Mouse (Mus musculus) MEL (cell line): ENCODE data around the gene Spen. TPM values are rescaled to one million over a fixed set of nuclear protein-coding genes. Genes with fewer than 3 reads are reported as not detected.

Source experiments
- DNase-seq: peaks from one replicate; pipeline ENCODE4 v3.0.0; 2011; ENCODE audit warnings: low read depth, low spot score
- H3K27ac ChIP-seq: 2 replicates; pipeline ENCODE4 v1.5.1; 2012; ENCODE audit warnings: low read depth, mild to moderate bottlenecking, control low read depth, low read length, moderate library complexity; ENCODE audit not compliant: control insufficient read depth
- H3K27me3 ChIP-seq, 2 experiments: fragments of 150-350 bp in 1 of 2; sonication (generic) in 1 of 2; 2 replicates each; pipeline ENCODE4 v1.6.1; 2012; ENCODE audit warnings: low read length in 2 of 2, mild to moderate bottlenecking in 2 of 2, improper control_type of control experiment in 1 of 2, moderate library complexity in 1 of 2; ENCODE audit not compliant: insufficient read depth in 2 of 2, control insufficient read depth in 1 of 2
- H3K36me3 ChIP-seq, 2 experiments: 2 replicates each; pipeline ENCODE4 v1.6.1; 2012 to 2014; ENCODE audit warnings: low read length in 2 of 2, improper control_type of control experiment in 1 of 2, inconsistent platforms in 1 of 2, mild to moderate bottlenecking in 1 of 2; ENCODE audit not compliant: insufficient read depth in 2 of 2, control insufficient read depth in 1 of 2
- H3K4me1 ChIP-seq, 2 experiments: fragments of 150-350 bp in 1 of 2; sonication (generic) in 1 of 2; 2 replicates each; pipeline ENCODE4 v1.6.1; 2012; ENCODE audit warnings: low read length in 2 of 2, improper control_type of control experiment in 1 of 2, mild to moderate bottlenecking in 1 of 2; ENCODE audit not compliant: insufficient read depth in 2 of 2, control insufficient read depth in 1 of 2
- H3K4me3 ChIP-seq, 2 experiments: fragments of 150-350 bp in 1 of 2; sonication (generic) in 1 of 2; 2 replicates each; pipeline ENCODE4 v1.5.1; 2012; ENCODE audit warnings: low read depth in 2 of 2, low read length in 2 of 2, mild to moderate bottlenecking in 2 of 2, moderate library complexity in 2 of 2, control low read depth in 1 of 2, improper control_type of control experiment in 1 of 2; ENCODE audit not compliant: control insufficient read depth in 1 of 2, insufficient read depth in 1 of 2
- H3K79me2 ChIP-seq: 2 replicates; pipeline ENCODE4 v1.6.1; 2012; ENCODE audit warnings: mild to moderate bottlenecking, low read length, moderate library complexity; ENCODE audit not compliant: control insufficient read depth, poor library complexity, insufficient read depth
- H3K9ac ChIP-seq: 2 replicates; pipeline ENCODE4 v1.6.1; 2012; ENCODE audit warnings: low read depth, mild to moderate bottlenecking, control low read depth, low read length, moderate library complexity; ENCODE audit not compliant: control insufficient read depth, poor library complexity, severe bottlenecking
- H3K9me3 ChIP-seq: fragments of 150-350 bp; sonication (generic); replicated peaks from 2 replicates; pipeline ENCODE4 v1.6.1; 2012; ENCODE audit warnings: mild to moderate bottlenecking, low read length, improper control_type of control experiment, moderate library complexity; ENCODE audit not compliant: insufficient read depth
- CHD1 ChIP-seq: IDR thresholded peaks from 2 replicates; pipeline ENCODE4 v1.6.1; 2012; ENCODE audit warnings: low read depth, mild to moderate bottlenecking, inconsistent platforms, low read length, improper control_type of control experiment
- ETS1 ChIP-seq: IDR thresholded peaks from 2 replicates; pipeline ENCODE4 v1.6.1; 2012; ENCODE audit warnings: low read depth, mild to moderate bottlenecking, inconsistent platforms, low read length, improper control_type of control experiment, moderate library complexity
- GABPA ChIP-seq: IDR thresholded peaks from 2 replicates; pipeline ENCODE4 v1.6.1; 2012; ENCODE audit warnings: low read depth, mild to moderate bottlenecking, inconsistent platforms, low read length, improper control_type of control experiment, moderate library complexity
- HCFC1 ChIP-seq: IDR thresholded peaks from 2 replicates; pipeline ENCODE4 v1.6.1; 2012; ENCODE audit warnings: low read depth, mild to moderate bottlenecking, inconsistent platforms, low read length, improper control_type of control experiment, moderate library complexity
- MAX ChIP-seq: IDR thresholded peaks from 2 replicates; pipeline ENCODE4 v1.6.1; 2011; ENCODE audit warnings: low read length, improper control_type of control experiment
- MAZ ChIP-seq: IDR thresholded peaks from 2 replicates; pipeline ENCODE4 v1.6.1; 2012; ENCODE audit warnings: low read depth, mild to moderate bottlenecking, inconsistent platforms, low read length, improper control_type of control experiment
- MXI1 ChIP-seq: IDR thresholded peaks from 2 replicates; pipeline ENCODE4 v1.6.1; 2011; ENCODE audit warnings: mild to moderate bottlenecking, low read depth, low read length, improper control_type of control experiment
- MYB ChIP-seq: IDR thresholded peaks from 2 replicates; pipeline ENCODE4 v1.6.1; 2011; ENCODE audit warnings: mild to moderate bottlenecking, low read depth, low read length, improper control_type of control experiment
- NELFE ChIP-seq: IDR thresholded peaks from 2 replicates; pipeline ENCODE4 v1.6.1; 2011; ENCODE audit warnings: low read depth, low read length, improper control_type of control experiment
- POLR2A ChIP-seq, 2 experiments: IDR thresholded peaks; 2 replicates each; pipeline ENCODE4 v1.6.1; 2011 to 2012; ENCODE audit warnings: low read length in 2 of 2, mild to moderate bottlenecking in 2 of 2, control low read depth in 1 of 2, improper control_type of control experiment in 1 of 2, low read depth in 1 of 2, moderate library complexity in 1 of 2; ENCODE audit not compliant: control insufficient read depth in 1 of 2, insufficient read depth in 1 of 2, poor library complexity in 1 of 2
- RAD21 ChIP-seq: IDR thresholded peaks from 2 replicates; pipeline ENCODE4 v1.6.1; 2011; ENCODE audit warnings: mild to moderate bottlenecking, low read depth, low read length, improper control_type of control experiment
- SIN3A ChIP-seq: IDR thresholded peaks from 2 replicates; pipeline ENCODE4 v1.6.1; 2012; ENCODE audit warnings: low read length, improper control_type of control experiment, inconsistent platforms
- TCF12 ChIP-seq: IDR thresholded peaks from 2 replicates; pipeline ENCODE4 v1.6.1; 2014; ENCODE audit warnings: low read depth, mild to moderate bottlenecking, inconsistent platforms, low read length, improper control_type of control experiment, moderate library complexity
- UBTF ChIP-seq: IDR thresholded peaks from 2 replicates; pipeline ENCODE4 v1.6.1; 2012; ENCODE audit warnings: low read depth, mild to moderate bottlenecking, inconsistent platforms, low read length, improper control_type of control experiment, moderate library complexity, borderline replicate concordance; ENCODE audit not compliant: insufficient read depth
- polyA plus RNA-seq, 2 experiments: library from polyadenylated mRNA; stranded (reverse) in 1 of 2; unstranded in 1 of 2; fragments of >175 nt in 1 of 2; fragments of >200 nt in 1 of 2; gene quantifications; 2 replicates each; pipeline versions ENCODE4 v1.2.1 to v1.2.4; 2012; ENCODE audit warnings: low replicate concordance in 2 of 2, low read depth in 1 of 2; ENCODE audit not compliant: insufficient read length in 2 of 2, insufficient read depth in 1 of 2, missing spikeins in 1 of 2
- total RNA-seq: library from RNA; depleted of rRNA; stranded (reverse); fragments of 300-350 nt; gene quantifications from 2 replicates; pipeline ENCODE4 v1.2.3, GENCODE M21; 2012

Spen gene
- total and polyA plus RNA-seq, 3 experiments: 11.9 to 102 (median 46.9) TPM

- peaks cover 2 to 21% of the 10 kb centered on the region in 2 experiments for H3K4me1 ChIP-seq
- TF ChIP-seq CHD1 (no peak), SIN3A (peak; percentile 2; the same call in 1 of the 2 replicates), ETS1 (peak; percentile 5; the same call in 1 of the 2 replicates), HCFC1 (no peak; the same call in 1 of the 2 replicates), POLR2A (IDR thresholded peaks at IDR 0.05; ENCODE audit: control insufficient read depth in 1 of 2, insufficient read depth in 1 of 2, low read depth in 1 of 2, low read length in 2 of 2, poor library complexity in 1 of 2) (peak; percentile 25 to 53; a peak in 2 of 4 replicates), RAD21 (no peak)
- H3K9me3 ChIP-seq: no peaks in the 10 kb centered on the region
- peaks cover 14% of the 10 kb centered on the region for H3K79me2 ChIP-seq
- peaks cover 0 to 24% of the 10 kb centered on the region in 2 experiments; a peak in 2 of 4 replicates for H3K36me3 ChIP-seq
- DNase-seq: peak; percentile 58
- peak overlapping the region; percentile 91 for H3K27ac ChIP-seq
- H3K27me3 ChIP-seq: no peaks in the 10 kb centered on the region
- peak overlapping the region; percentile 95 for H3K9ac ChIP-seq
- peak overlapping the region; percentile 88 to 93 for H3K4me3 ChIP-seq
Measured at GRCm38 (mm10) chr4:141545071-141545742, 6.8 kb upstream of the Spen start.

GRCm38 (mm10) chr4:141544536-141544935 lies 6.1 kb upstream of the Spen start:
- 0 out of 2 replicates have a peak overlapping the region, but pooled peaks have one; percentile 20 for H3K27ac ChIP-seq
- H3K4me1 ChIP-seq: peaks cover 3 to 23% of the 10 kb centered on the region in 2 experiments
- peaks cover 14% of the 10 kb centered on the region for H3K79me2 ChIP-seq
- no peaks in the 10 kb centered on the region for H3K9me3 ChIP-seq
- DNase-seq: peak; percentile 59
- TF ChIP-seq UBTF (no peak), MYB (no peak), MAZ (peak; percentile 56; the same call in 1 of the 2 replicates), SIN3A (peak; percentile 52), GABPA (no peak), HCFC1 (no peak), MAX (peak; percentile 11; the same call in 1 of the 2 replicates), MXI1 (peak; percentile 31; the same call in 1 of the 2 replicates), NELFE (no peak)
- H3K27me3 ChIP-seq: no peaks in the 10 kb centered on the region
- H3K4me3 ChIP-seq: peak overlapping the region; percentile 39 to 88
- peak overlapping the region; percentile 95 for H3K9ac ChIP-seq
- peaks cover 0 to 26% of the 10 kb centered on the region in 2 experiments; a peak in 2 of 4 replicates for H3K36me3 ChIP-seq

GRCm38 (mm10) chr4:141543593-141543992 lies 5.2 kb upstream of the Spen start:
- H3K9me3 ChIP-seq: no peaks in the 10 kb centered on the region
- no peak for TF ChIP-seq TCF12
- TF ChIP-seq, all 39 proteins: peak for 0
- H3K79me2 ChIP-seq: peaks cover 19% of the 10 kb centered on the region
- H3K36me3 ChIP-seq: peaks cover 0 to 29% of the 10 kb centered on the region in 2 experiments; a peak in 2 of 4 replicates
- no peak for DNase-seq
- H3K4me3 ChIP-seq: no peak overlapping the region
- H3K4me1 ChIP-seq: peaks cover 5 to 23% of the 10 kb centered on the region in 2 experiments
- H3K27ac ChIP-seq: no peak overlapping the region
- no peaks in the 10 kb centered on the region for H3K27me3 ChIP-seq
- H3K9ac ChIP-seq: no peak overlapping the region
